ENCODE assay signal across 18 mouse cellular contexts in the genomic region with DNA sequence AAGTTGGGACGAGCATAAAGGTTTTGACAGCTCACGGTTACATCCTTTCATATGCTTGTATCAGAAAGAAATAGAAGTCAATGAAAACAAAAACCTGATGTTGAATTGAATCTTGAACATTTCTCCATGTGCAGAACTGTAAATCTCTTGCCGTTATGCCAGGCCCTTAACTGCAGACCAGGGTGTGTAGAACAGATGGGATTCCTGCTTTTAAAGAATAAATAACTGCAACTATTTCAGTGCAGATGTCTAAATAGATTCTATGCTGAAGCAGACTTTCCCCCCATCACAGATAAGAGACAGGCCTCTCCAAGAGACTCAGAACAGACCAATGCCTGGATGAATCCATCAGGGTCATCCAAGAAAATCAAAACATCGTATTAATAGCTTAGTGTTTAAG.
DNase-seq lines count a peak whose midpoint lies in the region; ATAC-seq lines count a peak whose summit lies in the region.
"Had no signal": no experiment of that assay in that cellular context is flagged by ENCODE, and none has a peak within 500 bp of the region (broad histone marks: within the 10 kb centered on the region; RNA-seq: fewer than 3 reads in every experiment).

No protein-coding gene starts in this region.

- H3K9me3 ChIP-seq in hindbrain, embryonic 11.5 days (ENCODE audit: control insufficient read depth, low read length): no peaks in the 10 kb centered on the region
- H3K9me3 ChIP-seq: embryonic facial prominence, embryonic 10.5 days; embryonic facial prominence, embryonic 12.5 days; forebrain, embryonic 12.5 days had no signal

- WGBS in hindbrain, embryonic 11.5 days: 93% methylated on average over 4 of the region's 4 CpGs

- H3K4me3 ChIP-seq in hindbrain, embryonic 11.5 days (ENCODE audit: low read depth, low read length): no peak overlapping the region
- H3K4me3 ChIP-seq: embryonic facial prominence, embryonic 10.5 days; embryonic facial prominence, embryonic 12.5 days; forebrain, embryonic 12.5 days had no signal

- H3K27me3 ChIP-seq in hindbrain, embryonic 11.5 days (ENCODE audit: control insufficient read depth, insufficient read depth, low read length): no peaks in the 10 kb centered on the region
- H3K27me3 ChIP-seq: embryonic facial prominence, embryonic 12.5 days; forebrain, embryonic 12.5 days had no signal

- H3K4me1 ChIP-seq in hindbrain, embryonic 11.5 days (replicated peaks; ENCODE audit: control insufficient read depth, insufficient read depth, low read length): no peaks in the 10 kb centered on the region
- H3K4me1 ChIP-seq: forebrain, embryonic 12.5 days had no signal

- no peaks in the 10 kb centered on the region for H3K36me3 ChIP-seq in hindbrain, embryonic 11.5 days (ENCODE audit: control insufficient read depth, insufficient read depth, low read length)
- H3K36me3 ChIP-seq: embryonic facial prominence, embryonic 10.5 days; embryonic facial prominence, embryonic 12.5 days; forebrain, embryonic 12.5 days had no signal

- peak; percentile 43 for DNase-seq in heart, adult 11 months
- no peak for DNase-seq in heart, postnatal 14 days
- DNase-seq in brain, adult 2 months (ENCODE audit: low read depth, low spot score): peak; percentile 51
- DNase-seq in telencephalon, adult 2 months (ENCODE audit: low read depth, low spot score): peak; percentile 53
- no peak for DNase-seq in hindbrain, embryonic 11.5 days (ENCODE audit: low spot score)
- DNase-seq: adrenal gland, adult 2 months; adrenal gland, postnatal 10 days; adrenal gland, postnatal 25 days; cerebellum, adult 11-12 months; cerebellum, adult 2 months; cerebellum, adult 9-10 months; cerebellum, postnatal 10 days; cerebellum, postnatal 25 days had no signal

- no peak overlapping the region for H3K27ac ChIP-seq in hindbrain, embryonic 11.5 days (ENCODE audit: low read depth, low read length)
- H3K27ac ChIP-seq: embryonic facial prominence, embryonic 10.5 days; embryonic facial prominence, embryonic 12.5 days; forebrain, embryonic 12.5 days had no signal

- no peak overlapping the region for H3K4me2 ChIP-seq in hindbrain, embryonic 11.5 days (replicated peaks; ENCODE audit: low read depth, low read length)
- H3K4me2 ChIP-seq: embryonic facial prominence, embryonic 12.5 days; forebrain, embryonic 12.5 days had no signal

- no peak for ATAC-seq in hindbrain, embryonic 11.5 days (ENCODE audit: low FRiP score)
- ATAC-seq: forebrain, embryonic 14.5 days; forebrain, embryonic 16.5 days had no signal

- intact Hi-C loops in heart, postnatal 14 days (cut with DNase I): loop anchor here (10.0 kb wide), 1 partner anchor 155 kb away; no protein-coding TSS in a partner anchor

- no peak overlapping the region for H3K9ac ChIP-seq in hindbrain, embryonic 11.5 days (ENCODE audit: low read depth, low read length)
- H3K9ac ChIP-seq: embryonic facial prominence, embryonic 12.5 days; forebrain, embryonic 12.5 days had no signal

Comparison
In these comparisons a context has a peak if more than half of its experiments do, and no peak if none do; other contexts are left out.
1. DNase-seq: peak in heart, adult 11 months (single experiment), brain, adult 2 months (single experiment) and telencephalon, adult 2 months (single experiment); none in heart, postnatal 14 days (0 of 2) and hindbrain, embryonic 11.5 days (single experiment).